Comparison of ENCODE assay signal across 8 mouse cellular contexts in the genomic region with DNA sequence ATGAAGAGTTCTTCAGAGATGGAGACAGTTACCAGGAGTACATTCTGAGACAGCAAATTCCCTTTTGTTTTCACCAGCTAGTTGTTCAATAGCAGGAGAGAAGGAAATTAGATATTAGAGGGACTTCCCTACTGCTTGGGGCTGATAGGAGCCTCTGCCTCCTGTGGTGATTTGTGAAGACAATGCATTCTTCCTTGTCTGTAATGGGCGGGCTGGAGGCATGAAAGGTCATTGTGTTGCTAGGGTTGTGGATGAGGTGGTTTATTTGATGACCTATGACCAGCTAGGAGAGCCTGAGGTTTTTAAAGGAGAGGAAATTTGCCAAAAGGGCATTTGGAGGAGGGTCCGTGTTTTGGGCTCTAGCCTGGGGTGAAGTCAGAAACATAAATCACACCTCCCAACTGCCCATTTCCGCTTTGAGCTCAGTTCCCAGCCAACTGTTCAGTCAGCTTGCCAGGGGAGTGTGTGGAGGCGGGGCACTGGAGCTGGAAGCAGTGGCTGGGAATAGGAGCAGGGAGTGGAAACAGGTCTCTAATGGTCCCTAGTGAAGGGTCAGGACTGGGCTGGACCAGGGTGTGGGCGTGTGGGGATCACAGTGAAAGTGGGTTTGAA. TPM values are rescaled to one million over a fixed set of nuclear protein-coding genes. Genes with fewer than 3 reads are reported as not detected.
A peak's percentile ranks its signal among the peaks of the same experiment; 100 is the strongest.
DNase-seq lines count a peak whose midpoint lies in the region; ATAC-seq and TF ChIP-seq lines count a peak whose summit lies in the region.

No protein-coding gene starts in this region.

- no peak overlapping the region for H3K4me3 ChIP-seq in heart, adult 2 months
- peak overlapping the region; percentile 25 for H3K4me3 ChIP-seq in kidney, embryonic 16.5 days (ENCODE audit: low read length)
- no peak overlapping the region for H3K4me3 ChIP-seq in hindbrain, embryonic 14.5 days (replicated peaks; ENCODE audit: low read length)
- no peak overlapping the region for H3K4me3 ChIP-seq in forebrain, postnatal 0 days (ENCODE audit: low read depth, low read length)

- peak; percentile 92 for ATAC-seq in kidney, embryonic 16.5 days (ENCODE audit: low FRiP score, low TSS enrichment)
- ATAC-seq in hindbrain, embryonic 14.5 days (ENCODE audit: low FRiP score), result no peak
- no peak for ATAC-seq in forebrain, postnatal 0 days

- H3K27ac ChIP-seq in heart, adult 2 months, result peak overlapping the region; percentile 74
- peak overlapping the region; percentile 83 for H3K27ac ChIP-seq in kidney, embryonic 16.5 days (ENCODE audit: low read length)
- no peak overlapping the region for H3K27ac ChIP-seq in hindbrain, embryonic 14.5 days
- no peak overlapping the region for H3K27ac ChIP-seq in forebrain, postnatal 0 days (ENCODE audit: low read depth, low read length)

- H3K4me1 ChIP-seq in heart, adult 2 months (ENCODE audit: control insufficient read depth, insufficient read depth, low read length), result peaks cover 26% of the 10 kb centered on the region
- peaks cover 22% of the 10 kb centered on the region for H3K4me1 ChIP-seq in kidney, embryonic 16.5 days (ENCODE audit: insufficient read depth, low read length)
- H3K4me1 ChIP-seq in hindbrain, embryonic 14.5 days (replicated peaks; ENCODE audit: control insufficient read depth, insufficient read depth, low read length), result no peaks in the 10 kb centered on the region
- no peaks in the 10 kb centered on the region for H3K4me1 ChIP-seq in forebrain, postnatal 0 days (ENCODE audit: insufficient read depth)

- H3K27me3 ChIP-seq in heart, adult 2 months (ENCODE audit: control insufficient read depth, insufficient read depth, low read length), result no peaks in the 10 kb centered on the region
- no peaks in the 10 kb centered on the region for H3K27me3 ChIP-seq in kidney, embryonic 16.5 days (ENCODE audit: insufficient read depth, low read length)
- no peaks in the 10 kb centered on the region for H3K27me3 ChIP-seq in hindbrain, embryonic 14.5 days (ENCODE audit: control insufficient read depth, insufficient read depth, low read length)
- H3K27me3 ChIP-seq in forebrain, postnatal 0 days (ENCODE audit: insufficient read depth, low read length), result no peaks in the 10 kb centered on the region

- 12% methylated on average over 5 of the region's 5 CpGs for WGBS in heart, adult 2 months
- WGBS in kidney, embryonic 16.5 days, result 8% methylated on average over 5 of the region's 5 CpGs
- 29% methylated on average over 5 of the region's 5 CpGs for WGBS in hindbrain, embryonic 14.5 days
- WGBS in forebrain, postnatal 0 days, result 35% methylated on average over 5 of the region's 5 CpGs

- peak; percentile 35 for DNase-seq in left cerebral cortex, postnatal 4 days
- DNase-seq in left cerebral cortex, adult 8-10 months (ENCODE audit: low spot score in 2 of 2), result no peak
- DNase-seq in heart, adult 2 months, result peak; percentile 78 to 83
- DNase-seq in lung, postnatal 4 days, result peak; percentile 75 to 85
- DNase-seq in hindbrain, embryonic 14.5 days (ENCODE audit: low spot score), result no peak
- DNase-seq in left cerebral cortex, adult 11 months (ENCODE audit: low spot score), result no peak
- DNase-seq in forebrain, postnatal 0 days, result no peak

- no peak overlapping the region for H3K9ac ChIP-seq in heart, adult 2 months (ENCODE audit: low read depth, low read length)
- H3K9ac ChIP-seq in kidney, embryonic 16.5 days (replicated peaks; ENCODE audit: low read length), result no peak overlapping the region
- no peak overlapping the region for H3K9ac ChIP-seq in hindbrain, embryonic 14.5 days
- H3K9ac ChIP-seq in forebrain, postnatal 0 days, result no peak overlapping the region

- no peak for TF ChIP-seq CTCF in heart, adult 2 months (IDR thresholded peaks at IDR 0.05)
- TF ChIP-seq CTCF in forebrain, postnatal 0 days (IDR thresholded peaks at IDR 0.05; ENCODE audit: low read depth), result no peak

- peak overlapping the region; percentile 0 for H3K4me2 ChIP-seq in kidney, embryonic 16.5 days (replicated peaks; ENCODE audit: low read depth, low read length)
- no peak overlapping the region for H3K4me2 ChIP-seq in hindbrain, embryonic 14.5 days (replicated peaks)
- no peak overlapping the region for H3K4me2 ChIP-seq in forebrain, postnatal 0 days (ENCODE audit: low read depth)

- 0 out of 2 replicates have a peak, but pooled peaks have one; percentile 33 for TF ChIP-seq EP300 in heart, adult 2 months (IDR thresholded peaks at IDR 0.05; ENCODE audit: insufficient read depth, low read depth, low read length)

- H3K9me3 ChIP-seq in kidney, embryonic 16.5 days (ENCODE audit: low read length), result no peaks in the 10 kb centered on the region
- no peaks in the 10 kb centered on the region for H3K9me3 ChIP-seq in hindbrain, embryonic 14.5 days (ENCODE audit: control insufficient read depth, low read length)
- no peaks in the 10 kb centered on the region for H3K9me3 ChIP-seq in forebrain, postnatal 0 days (ENCODE audit: low read length)

- peaks cover 3% of the 10 kb centered on the region; the same call in 1 of the 2 replicates for H3K36me3 ChIP-seq in heart, adult 2 months (ENCODE audit: control insufficient read depth, insufficient read depth, low read length)
- H3K36me3 ChIP-seq in kidney, embryonic 16.5 days (ENCODE audit: insufficient read depth, low read length), result no peaks in the 10 kb centered on the region
- H3K36me3 ChIP-seq in hindbrain, embryonic 14.5 days (replicated peaks; ENCODE audit: control insufficient read depth, insufficient read depth), result no peaks in the 10 kb centered on the region
- no peaks in the 10 kb centered on the region for H3K36me3 ChIP-seq in forebrain, postnatal 0 days (ENCODE audit: insufficient read depth)

- intact Hi-C loops in left cerebral cortex, postnatal 4 days (cut with DNase I), result no loop called here
- intact Hi-C loops in heart, adult 2 months (cut with DNase I), result no loop called here

- no peak for TF ChIP-seq POLR2A in heart, adult 2 months (IDR thresholded peaks at IDR 0.05; ENCODE audit: insufficient read depth, low read depth, low read length)

- H3K79me2 ChIP-seq in heart, adult 2 months (replicated peaks; ENCODE audit: control insufficient read depth, insufficient read depth, low read length), result no peaks in the 10 kb centered on the region

RNA-seq across cellular contexts. Expression of a gene that starts 16.3 kb away (rescaled TPM):
- total RNA-seq in left cerebral cortex, postnatal 4 days (2021), result 1 to 10 TPM; 7.4 to 7.6 TPM
- 1 to 10 TPM; 5.7 to 7.2 (median 5.9) TPM for total RNA-seq in left cerebral cortex, adult 8-10 months (2022)
- total RNA-seq in heart, adult 2 months (2021), result 10 to 100 TPM; 36.4 to 36.7 TPM
- 38.6 and 44.6 TPM in 2 replicates for polyA plus RNA-seq in heart, adult 2 months (2012; rRNA removed)
- polyA plus RNA-seq in kidney, embryonic 16.5 days (2015; fragmentation: Nextera tagmentation; extraction: Ambion mirVana), result 40.7 and 44.3 TPM in 2 replicates
- polyA plus RNA-seq in hindbrain, embryonic 14.5 days (2014; fragmentation: Nextera tagmentation; extraction: Ambion mirVana), result 7.7 and 8.1 TPM in 2 replicates
- 2.2 and 3.2 TPM in 2 replicates for total RNA-seq in forebrain, postnatal 0 days (2014; rRNA removed)
- 2.9 and 3.5 TPM in 2 replicates for polyA plus RNA-seq in forebrain, postnatal 0 days (2015; fragmentation: Nextera tagmentation; extraction: Ambion mirVana)

RNA-seq across cellular contexts. Expression of a gene that starts 43.0 kb away (rescaled TPM):
- total RNA-seq in left cerebral cortex, postnatal 4 days (2021), result 10 to 100 TPM; 47.8 to 52.7 TPM
- 10 to 100 TPM; 60.6 to 78.6 (median 69.1) TPM for total RNA-seq in left cerebral cortex, adult 8-10 months (2022)
- total RNA-seq in heart, adult 2 months (2021), result 10 to 100 TPM; 10.1 to 10.4 TPM
- 7.3 and 12.0 TPM in 2 replicates for polyA plus RNA-seq in heart, adult 2 months (2012; rRNA removed)
- polyA plus RNA-seq in kidney, embryonic 16.5 days (2015; fragmentation: Nextera tagmentation; extraction: Ambion mirVana), result 12.4 and 14.4 TPM in 2 replicates
- 25.7 and 25.9 TPM in 2 replicates for polyA plus RNA-seq in hindbrain, embryonic 14.5 days (2014; fragmentation: Nextera tagmentation; extraction: Ambion mirVana)
- total RNA-seq in forebrain, postnatal 0 days (2014; rRNA removed), result 11.6 and 13.0 TPM in 2 replicates
- polyA plus RNA-seq in forebrain, postnatal 0 days (2015; fragmentation: Nextera tagmentation; extraction: Ambion mirVana), result 20.5 and 21.3 TPM in 2 replicates

RNA-seq across cellular contexts. Expression of a gene that starts 47.4 kb away (rescaled TPM):
- not detected for total RNA-seq in left cerebral cortex, postnatal 4 days (2021)
- total RNA-seq in left cerebral cortex, adult 8-10 months (2022), result not detected
- total RNA-seq in heart, adult 2 months (2021), result not detected
- 0.51 and 0.64 TPM in 2 replicates for polyA plus RNA-seq in heart, adult 2 months (2012; rRNA removed)
- 0.27 TPM in 1 of 2 replicates, not detected in the other for polyA plus RNA-seq in kidney, embryonic 16.5 days (2015; fragmentation: Nextera tagmentation; extraction: Ambion mirVana)
- polyA plus RNA-seq in hindbrain, embryonic 14.5 days (2014; fragmentation: Nextera tagmentation; extraction: Ambion mirVana), result not detected in 2 replicates
- total RNA-seq in forebrain, postnatal 0 days (2014; rRNA removed), result not detected in 2 replicates
- polyA plus RNA-seq in forebrain, postnatal 0 days (2015; fragmentation: Nextera tagmentation; extraction: Ambion mirVana), result 0.21 TPM in 1 of 2 replicates, not detected in the other

Comparison
In these comparisons a context has a peak if more than half of its experiments do, and no peak if none do; other contexts are left out.
1. DNase-seq: peak in left cerebral cortex, postnatal 4 days (single experiment), heart, adult 2 months (2 of 2) and lung, postnatal 4 days (2 of 2); none in left cerebral cortex, adult 8-10 months (0 of 2), hindbrain, embryonic 14.5 days (single experiment), left cerebral cortex, adult 11 months (single experiment) and forebrain, postnatal 0 days (single experiment).
2. H3K27ac ChIP-seq: peak in heart, adult 2 months (single experiment) and kidney, embryonic 16.5 days (single experiment); none in hindbrain, embryonic 14.5 days (single experiment) and forebrain, postnatal 0 days (single experiment).